Mouse (Mus musculus) myocyte (in vitro differentiated cells): ENCODE measurements at regions not wholly inside any gene's neighbourhood (a gene's known extent, or its start where the extent isn't known, plus 50 kb on each side); places are given as distances from the start of the nearest gene placed in this dataset.
A peak's percentile ranks its signal among the peaks of the same experiment; 100 is the strongest.

Experiments
- H3K27me3 ChIP-seq: one replicate; pipeline ENCODE4 v1.6.1; 2011; ENCODE audit not compliant: control insufficient read depth, insufficient read depth, insufficient read length
- H3K36me3 ChIP-seq: one replicate; pipeline ENCODE4 v1.6.1; 2011; ENCODE audit not compliant: control insufficient read depth, insufficient read depth
- H3K4me2 ChIP-seq: one replicate; pipeline ENCODE4 v1.6.1; 2011; ENCODE audit warnings: low read depth, control low read depth
- H3K4me3 ChIP-seq: one replicate; pipeline ENCODE4 v1.5.1; 2011; ENCODE audit warnings: mild to moderate bottlenecking, control low read depth, moderate library complexity
- H3K79me2 ChIP-seq: one replicate; pipeline ENCODE4 v1.6.1; 2011; ENCODE audit not compliant: control insufficient read depth, insufficient read depth
- H3ac ChIP-seq: one replicate; pipeline ENCODE4 v1.6.1; 2011; ENCODE audit not compliant: control insufficient read depth, insufficient read length
- CEBPB ChIP-seq: IDR thresholded peaks from 2 replicates; pipeline ENCODE4 v1.6.1; 2011; ENCODE audit warnings: mild to moderate bottlenecking, moderate library complexity; ENCODE audit not compliant: poor library complexity, insufficient read depth, severe bottlenecking
- E2F4 ChIP-seq: IDR thresholded peaks from one replicate; pipeline ENCODE4 v1.6.1; 2011; ENCODE audit warnings: mild to moderate bottlenecking, control low read depth, moderate library complexity; ENCODE audit not compliant: insufficient read depth
- MAX ChIP-seq: IDR thresholded peaks from one replicate; pipeline ENCODE4 v1.6.1; 2011; ENCODE audit warnings: low read depth, mild to moderate bottlenecking, control low read depth
- MYOD1 ChIP-seq, 3 experiments: IDR thresholded peaks; one replicate each; pipeline ENCODE4 v1.6.1; 2011; ENCODE audit warnings: control low read depth in 2 of 3, low read depth in 2 of 3, mild to moderate bottlenecking in 2 of 3, moderate library complexity in 1 of 3; ENCODE audit not compliant: insufficient read length in 2 of 3, control insufficient read depth in 1 of 3
- MYOG ChIP-seq, 3 experiments: IDR thresholded peaks; one replicate each; pipeline ENCODE4 v1.6.1; 2011; ENCODE audit warnings: control low read depth in 2 of 3, low read depth in 2 of 3, mild to moderate bottlenecking in 2 of 3; ENCODE audit not compliant: insufficient read length in 2 of 3, control insufficient read depth in 1 of 3, insufficient read depth in 1 of 3
- POLR2A ChIP-seq: IDR thresholded peaks from one replicate; pipeline ENCODE4 v1.6.1; 2011; ENCODE audit warnings: low read depth, mild to moderate bottlenecking, control low read depth, moderate library complexity; ENCODE audit not compliant: insufficient read length
- POLR2AphosphoS2 ChIP-seq: IDR thresholded peaks from one replicate; pipeline ENCODE4 v1.6.1; 2011; ENCODE audit warnings: low read depth, control low read depth; ENCODE audit not compliant: insufficient read length
- REST ChIP-seq: IDR thresholded peaks from one replicate; pipeline ENCODE4 v1.6.1; 2011; ENCODE audit warnings: mild to moderate bottlenecking, control low read depth, moderate library complexity; ENCODE audit not compliant: insufficient read depth, insufficient read length
- SRF ChIP-seq: IDR thresholded peaks from one replicate; pipeline ENCODE4 v1.6.1; 2011; ENCODE audit warnings: low read depth; ENCODE audit not compliant: control insufficient read depth, insufficient read length
- TCF12 ChIP-seq: IDR thresholded peaks from one replicate; pipeline ENCODE4 v1.6.1; 2011; ENCODE audit warnings: mild to moderate bottlenecking, control low read depth; ENCODE audit not compliant: poor library complexity, insufficient read depth, severe bottlenecking
- TCF3 ChIP-seq: IDR thresholded peaks from one replicate; pipeline ENCODE4 v1.6.1; 2011; ENCODE audit warnings: low read depth, control low read depth; ENCODE audit not compliant: insufficient read length
- USF1 ChIP-seq: IDR thresholded peaks from one replicate; pipeline ENCODE4 v1.6.1; 2011; ENCODE audit warnings: low read depth, mild to moderate bottlenecking, control low read depth, moderate library complexity

- TF ChIP-seq TCF12 = no peak
- TF ChIP-seq E2F4 = no peak
- TF ChIP-seq MYOG (IDR thresholded peaks at IDR 0.05; ENCODE audit: control insufficient read depth in 1 of 3, insufficient read depth in 1 of 3, insufficient read length in 2 of 3, low read depth in 2 of 3) = no peak
- TF ChIP-seq USF1 = no peak
- no peak for TF ChIP-seq POLR2A
- TF ChIP-seq SRF = no peak
- TF ChIP-seq TCF3 = no peak
- no peaks in the 10 kb centered on the region for H3K36me3 ChIP-seq
- H3K4me3 ChIP-seq = no peak overlapping the region
These were observed 1373.7 kb upstream of the Pcdh20 start for GRCm38 (mm10) chr14:89844888-89845287.

GRCm38 (mm10) chr14:89826731-89827130 is 1355.5 kb upstream of the Pcdh20 start:
- TF ChIP-seq TCF12 (no peak), USF1 (no peak), TCF3 (no peak), SRF (no peak), MYOD1 (IDR thresholded peaks at IDR 0.05; ENCODE audit: control insufficient read depth in 1 of 3, insufficient read length in 2 of 3, low read depth in 2 of 3) (no peak), E2F4 (no peak), CEBPB (no peak), MAX (no peak), POLR2AphosphoS2 (no peak), POLR2A (no peak), REST (no peak)
- no peaks in the 10 kb centered on the region for H3K79me2 ChIP-seq
- no peaks in the 10 kb centered on the region for H3K27me3 ChIP-seq
- H3K4me2 ChIP-seq = peak overlapping the region; percentile 65
- no peak overlapping the region for H3ac ChIP-seq
- no peak overlapping the region for H3K4me3 ChIP-seq
- no peaks in the 10 kb centered on the region for H3K36me3 ChIP-seq

More at GRCm38 (mm10) chr14:89844888-89845287, 1373.7 kb upstream of the Pcdh20 start:
- no peak overlapping the region for H3K4me2 ChIP-seq
- no peak overlapping the region for H3ac ChIP-seq
- H3K79me2 ChIP-seq = no peaks in the 10 kb centered on the region
- no peaks in the 10 kb centered on the region for H3K27me3 ChIP-seq

GRCm38 (mm10) chr14:89826001-89826400 is 1354.8 kb upstream of the Pcdh20 start:
- Histone ChIP-seq H3K79me2 (no peaks in the 10 kb centered on the region), H3K4me3 (no peak overlapping the region), H3K4me2 (peak overlapping the region; percentile 65), H3K27me3 (no peaks in the 10 kb centered on the region), H3ac (no peak overlapping the region), H3K36me3 (no peaks in the 10 kb centered on the region)
- TF ChIP-seq REST (no peak), CEBPB (no peak), MYOG (IDR thresholded peaks at IDR 0.05; ENCODE audit: control insufficient read depth in 1 of 3, insufficient read depth in 1 of 3, insufficient read length in 2 of 3, low read depth in 2 of 3) (no peak), MYOD1 (IDR thresholded peaks at IDR 0.05; ENCODE audit: control insufficient read depth in 1 of 3, insufficient read length in 2 of 3, low read depth in 2 of 3) (peak in 2 of 3 experiments; percentile 65 to 75)

- no peak overlapping the region for H3K4me3 ChIP-seq
- TF ChIP-seq POLR2AphosphoS2 = no peak
- no peak for TF ChIP-seq SRF
- no peak for TF ChIP-seq MYOG (IDR thresholded peaks at IDR 0.05; ENCODE audit: control insufficient read depth in 1 of 3, insufficient read depth in 1 of 3, insufficient read length in 2 of 3, low read depth in 2 of 3)
- TF ChIP-seq POLR2A = no peak
- TF ChIP-seq E2F4 = no peak
- no peak for TF ChIP-seq MAX
- TF ChIP-seq TCF3 = no peak
- TF ChIP-seq CEBPB = no peak
- TF ChIP-seq USF1 = no peak
- no peak for TF ChIP-seq REST
- no peak for TF ChIP-seq TCF12
- no peak for TF ChIP-seq MYOD1 (IDR thresholded peaks at IDR 0.05; ENCODE audit: control insufficient read depth in 1 of 3, insufficient read length in 2 of 3, low read depth in 2 of 3)
- H3K4me2 ChIP-seq = no peak overlapping the region
- H3ac ChIP-seq = no peak overlapping the region
- H3K79me2 ChIP-seq = no peaks in the 10 kb centered on the region
- no peaks in the 10 kb centered on the region for H3K27me3 ChIP-seq
- H3K36me3 ChIP-seq = no peaks in the 10 kb centered on the region
These were observed 1352.2 kb upstream of the Pcdh20 start for GRCm38 (mm10) chr14:89823436-89823835.

- TF ChIP-seq USF1 = no peak
- no peak for TF ChIP-seq SRF
- no peak for TF ChIP-seq MYOG (IDR thresholded peaks at IDR 0.05; ENCODE audit: control insufficient read depth in 1 of 3, insufficient read depth in 1 of 3, insufficient read length in 2 of 3, low read depth in 2 of 3)
- TF ChIP-seq TCF3 = no peak
- TF ChIP-seq MAX = no peak
- TF ChIP-seq MYOD1 (IDR thresholded peaks at IDR 0.05; ENCODE audit: control insufficient read depth in 1 of 3, insufficient read length in 2 of 3, low read depth in 2 of 3) = no peak
- no peak for TF ChIP-seq POLR2A
- Histone ChIP-seq H3K27me3 (no peaks in the 10 kb centered on the region), H3K4me3 (no peak overlapping the region), H3K4me2 (no peak overlapping the region), H3ac (no peak overlapping the region), H3K79me2 (no peaks in the 10 kb centered on the region), H3K36me3 (no peaks in the 10 kb centered on the region)
These were observed 1351.0 kb upstream of the Pcdh20 start for GRCm38 (mm10) chr14:89822207-89822606.
